Mouse (Mus musculus) lung, postnatal 25 days (tissue): ENCODE measurements around the gene Trim14.

Experiments
- DNase-seq: peaks from one replicate; pipeline ENCODE4 v3.0.0; 2022; ENCODE audit warnings: low spot score

Gene Trim14

DNA sequence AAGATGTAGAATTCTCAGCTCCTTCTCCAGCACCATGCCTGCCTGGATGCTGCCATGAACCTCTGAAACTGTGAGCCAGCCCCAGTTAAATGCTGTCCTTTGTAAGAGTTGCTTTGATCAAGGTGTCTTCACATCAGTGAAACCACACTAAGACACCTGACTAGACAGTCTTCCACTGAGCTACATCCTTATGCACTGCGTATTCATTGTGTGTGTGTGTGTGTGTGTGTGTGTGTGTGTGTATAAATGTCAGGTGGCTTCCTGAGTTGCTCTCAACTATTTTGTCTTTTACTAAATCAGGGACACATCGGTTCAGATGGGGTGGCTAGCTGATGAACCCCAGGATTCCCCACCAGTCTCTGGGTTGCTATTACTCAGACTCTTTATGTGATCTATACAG, 56.9 kb downstream of the Trim14 start:
- no peak for DNase-seq

DNA sequence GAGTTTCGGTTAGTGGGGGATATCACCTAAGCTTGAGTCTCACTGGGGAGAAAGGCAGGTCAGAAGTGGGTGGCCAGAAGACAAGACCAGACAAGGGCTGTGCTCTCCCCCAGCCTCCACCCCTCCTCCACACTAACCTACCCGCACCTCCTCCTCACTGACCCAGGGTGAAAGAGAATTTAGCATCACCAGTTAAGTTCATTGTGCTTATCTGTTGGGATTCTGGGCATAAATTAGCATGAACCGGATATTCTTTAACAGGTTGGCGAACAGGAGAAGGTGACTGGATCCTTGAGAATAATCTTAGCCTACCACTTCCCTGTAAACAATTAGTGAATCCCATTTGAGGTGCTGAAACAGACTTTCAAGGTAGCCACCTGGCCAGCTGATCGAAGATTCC, 60.8 kb downstream of the Trim14 start:
- DNase-seq, result no peak

DNA sequence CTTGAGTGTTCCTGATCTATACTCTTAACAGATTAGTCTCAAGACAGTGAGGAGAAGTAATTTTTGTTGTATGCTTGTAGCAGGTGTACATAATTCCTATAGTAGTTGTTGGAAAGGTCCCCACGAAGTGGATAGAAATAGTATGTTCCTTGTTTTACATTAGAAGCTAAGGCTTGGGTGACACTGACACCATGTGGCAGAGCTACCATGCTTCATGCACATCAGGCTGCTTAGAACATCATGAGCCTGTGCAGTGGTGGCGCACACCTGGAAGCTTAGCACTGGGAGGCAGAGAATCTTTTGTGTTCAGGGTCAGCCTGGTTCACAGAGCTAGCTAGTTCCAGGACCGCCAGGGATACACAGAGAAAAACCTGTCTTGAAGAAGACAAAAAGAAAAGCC, 70.2 kb downstream of the Trim14 start:
- no peak for DNase-seq

DNA sequence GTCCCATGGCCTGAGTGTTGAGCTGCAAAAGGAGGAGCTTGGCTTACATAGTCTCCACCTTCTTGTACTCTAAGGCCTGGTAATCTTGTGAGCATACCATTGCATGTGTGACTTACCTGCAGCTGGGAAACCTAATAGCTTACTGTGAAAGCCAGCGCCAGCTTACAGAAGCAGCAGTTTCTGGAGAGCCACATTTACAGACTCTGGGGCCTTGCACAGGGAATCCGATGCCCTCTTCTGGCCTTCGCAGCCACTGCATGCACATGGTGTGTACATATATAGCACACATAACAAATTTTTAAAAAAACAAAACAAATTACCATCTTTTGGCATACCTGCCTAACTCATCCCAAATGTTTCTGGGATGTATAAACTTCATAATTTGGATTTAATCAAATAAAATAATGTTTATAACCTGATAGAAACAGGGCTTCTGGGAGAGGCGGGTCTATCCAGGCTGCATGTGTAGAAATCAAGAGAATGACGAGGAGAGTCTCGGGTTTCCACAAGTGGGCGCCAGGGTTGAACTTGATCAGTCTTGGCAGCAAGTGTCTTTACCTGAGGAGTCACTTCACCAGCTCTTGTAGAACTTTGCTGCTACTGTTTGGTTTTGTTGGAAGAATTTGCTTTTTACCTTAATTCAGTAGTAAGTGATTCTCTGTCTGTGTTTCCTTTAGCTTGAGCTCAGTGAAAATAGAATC, 72.7 kb downstream of the Trim14 start:
- DNase-seq, result no peak

DNA sequence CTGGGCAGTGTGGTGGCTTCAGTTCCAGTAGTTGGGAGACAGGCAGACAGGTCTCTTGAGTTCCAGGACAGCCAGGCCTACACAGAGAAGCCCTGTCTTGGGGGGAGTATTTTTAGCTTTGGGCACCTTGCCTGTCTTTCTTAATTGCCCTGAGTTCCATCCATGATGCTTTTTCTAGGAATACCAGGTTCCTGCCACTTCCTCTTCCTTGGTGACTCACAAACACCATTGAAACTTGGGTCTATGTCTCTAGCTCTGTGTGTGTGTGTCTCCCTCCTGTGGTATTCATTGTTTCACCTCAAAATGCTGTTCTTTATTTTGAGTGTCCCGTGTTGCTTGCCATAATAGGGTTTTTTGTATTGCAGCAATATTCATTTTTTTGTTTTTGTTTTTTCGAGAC, 77.5 kb downstream of the Trim14 start:
- no peak for DNase-seq

DNA sequence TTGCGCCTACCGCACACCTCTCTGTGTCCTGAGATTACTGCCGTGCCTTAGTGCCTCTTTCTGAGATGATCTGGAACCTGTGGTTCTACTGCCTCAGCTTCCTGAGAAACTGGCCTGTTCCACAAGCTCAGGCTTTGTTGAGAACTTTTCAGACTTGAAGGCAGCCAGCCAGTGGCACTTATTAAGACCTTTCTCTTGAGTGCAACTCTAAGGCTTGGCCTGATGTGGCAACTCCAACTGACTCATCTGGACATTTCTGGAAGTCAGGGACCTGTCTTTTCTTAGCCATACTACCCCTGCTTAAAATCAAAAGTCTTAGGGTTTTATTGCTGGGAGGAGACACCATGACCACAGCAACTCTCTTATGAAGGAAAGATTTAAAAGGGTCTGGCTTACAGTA, 78.8 kb downstream of the Trim14 start:
- no peak for DNase-seq

DNA sequence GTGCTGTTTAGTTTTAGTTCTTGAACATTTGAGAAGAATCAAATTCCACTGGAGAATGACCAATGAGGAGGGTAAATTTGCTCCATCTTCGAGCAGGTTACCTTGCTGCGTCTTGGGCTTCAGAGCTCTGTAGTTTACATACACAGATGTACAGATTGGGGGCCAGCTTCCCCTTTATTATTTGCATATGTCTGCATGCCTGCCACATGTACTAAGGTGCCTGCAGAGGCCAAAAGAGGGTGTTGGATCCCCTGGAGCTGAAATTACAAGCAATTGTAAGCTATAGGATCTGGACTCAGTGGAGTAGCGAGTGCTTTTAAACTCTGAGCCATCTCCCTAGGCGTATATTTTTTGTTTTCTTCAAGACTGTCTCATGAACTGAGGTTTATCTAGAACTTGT, 79.2 kb downstream of the Trim14 start:
- no peak for DNase-seq

DNA sequence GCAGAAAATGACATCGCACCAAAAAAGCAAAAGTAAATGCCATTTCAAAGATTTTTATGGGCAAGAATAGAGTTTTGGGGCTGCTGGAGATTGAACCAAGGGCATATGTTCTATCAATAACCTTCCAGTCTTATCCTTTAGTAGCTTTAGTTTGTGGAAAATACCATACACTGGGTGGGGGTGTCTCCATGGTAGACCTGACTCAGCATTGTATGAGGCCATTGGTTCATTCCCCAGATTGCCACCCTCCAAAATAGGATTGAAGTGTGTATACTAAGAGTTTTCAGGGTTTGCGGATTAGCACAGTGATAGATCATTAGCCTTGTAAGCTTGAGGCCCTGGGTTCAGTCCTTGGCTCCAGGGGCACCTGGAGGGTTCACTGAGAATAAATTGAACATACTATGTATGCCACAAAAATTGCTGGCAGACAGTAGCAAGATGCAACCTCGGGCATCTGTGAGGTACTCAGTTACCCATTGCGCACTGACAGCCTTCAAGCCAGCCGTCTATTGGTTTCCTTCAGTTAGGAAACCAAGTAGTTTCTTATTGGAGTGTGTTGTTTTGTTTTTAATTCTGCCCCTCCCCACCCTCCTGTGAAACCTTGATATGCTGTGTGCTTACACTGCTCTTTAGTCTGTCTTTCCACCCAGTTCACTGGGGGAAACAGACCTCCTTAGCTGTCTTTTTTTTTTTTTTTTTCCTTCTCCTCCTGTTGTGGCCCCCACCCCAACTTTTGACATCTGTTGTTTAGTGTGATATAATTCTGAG, 81.7 kb downstream of the Trim14 start:
- no peak for DNase-seq

DNA sequence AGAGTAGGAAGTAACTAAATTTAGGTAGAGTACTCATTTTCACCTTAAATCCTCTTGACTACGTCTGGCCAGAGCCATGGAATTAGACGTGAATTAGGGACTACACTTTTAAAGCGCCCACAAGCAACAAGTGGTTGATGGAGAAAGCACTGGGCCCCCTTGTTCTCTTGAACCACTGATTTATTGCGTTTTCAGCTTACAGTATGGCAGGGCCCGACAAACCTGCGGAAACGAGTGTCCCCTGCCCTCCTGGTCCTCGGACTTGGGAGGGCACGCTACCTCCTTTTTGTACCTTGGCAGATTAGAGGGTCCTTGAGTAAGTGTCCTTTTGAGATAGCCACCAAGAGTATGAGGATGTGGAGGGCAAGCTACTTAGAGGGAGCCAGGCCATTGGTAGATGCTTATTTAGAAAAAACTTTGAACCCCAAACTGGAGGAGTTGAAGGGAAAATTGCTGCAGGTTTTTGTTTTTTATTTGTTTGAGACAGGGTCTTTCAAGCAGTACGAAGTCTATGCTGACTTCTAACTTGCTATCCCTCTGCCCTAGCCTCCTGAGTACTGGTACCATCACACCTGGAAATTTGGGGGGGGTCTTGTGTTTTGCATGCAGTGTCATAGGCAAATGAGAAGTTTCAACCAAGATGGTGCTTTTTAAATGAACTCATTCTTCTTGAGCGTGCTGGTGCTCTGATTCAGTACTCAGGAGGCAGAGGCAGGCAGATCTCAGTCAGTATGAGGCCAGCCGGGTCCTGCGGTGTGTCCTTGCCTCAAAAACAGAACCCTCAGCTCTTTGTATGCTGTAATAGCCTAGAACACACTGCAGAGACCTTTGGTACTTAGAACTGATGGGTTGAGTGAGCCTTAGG, 82.9 kb downstream of the Trim14 start:
- DNase-seq, result no peak

DNA sequence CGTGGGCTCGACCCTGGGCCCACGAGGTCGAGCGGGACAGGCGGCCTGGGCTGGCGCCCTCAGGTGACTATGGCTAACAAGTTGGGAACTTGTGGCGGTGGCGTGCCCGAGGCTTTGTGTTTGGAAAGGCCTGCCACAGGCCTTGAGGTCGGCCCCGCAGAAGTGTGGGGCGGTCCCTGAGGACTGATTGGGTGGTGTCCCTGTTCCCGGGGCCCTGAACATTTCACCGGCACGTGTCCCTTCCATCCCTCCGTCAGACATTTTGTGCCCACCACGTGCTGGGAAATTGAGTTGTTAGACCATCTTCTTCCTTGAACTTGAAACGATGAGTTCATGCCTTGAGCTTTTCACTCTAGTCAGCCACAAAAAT, 83.5 kb downstream of the Trim14 start:
- DNase-seq, result peak; percentile 68

DNA sequence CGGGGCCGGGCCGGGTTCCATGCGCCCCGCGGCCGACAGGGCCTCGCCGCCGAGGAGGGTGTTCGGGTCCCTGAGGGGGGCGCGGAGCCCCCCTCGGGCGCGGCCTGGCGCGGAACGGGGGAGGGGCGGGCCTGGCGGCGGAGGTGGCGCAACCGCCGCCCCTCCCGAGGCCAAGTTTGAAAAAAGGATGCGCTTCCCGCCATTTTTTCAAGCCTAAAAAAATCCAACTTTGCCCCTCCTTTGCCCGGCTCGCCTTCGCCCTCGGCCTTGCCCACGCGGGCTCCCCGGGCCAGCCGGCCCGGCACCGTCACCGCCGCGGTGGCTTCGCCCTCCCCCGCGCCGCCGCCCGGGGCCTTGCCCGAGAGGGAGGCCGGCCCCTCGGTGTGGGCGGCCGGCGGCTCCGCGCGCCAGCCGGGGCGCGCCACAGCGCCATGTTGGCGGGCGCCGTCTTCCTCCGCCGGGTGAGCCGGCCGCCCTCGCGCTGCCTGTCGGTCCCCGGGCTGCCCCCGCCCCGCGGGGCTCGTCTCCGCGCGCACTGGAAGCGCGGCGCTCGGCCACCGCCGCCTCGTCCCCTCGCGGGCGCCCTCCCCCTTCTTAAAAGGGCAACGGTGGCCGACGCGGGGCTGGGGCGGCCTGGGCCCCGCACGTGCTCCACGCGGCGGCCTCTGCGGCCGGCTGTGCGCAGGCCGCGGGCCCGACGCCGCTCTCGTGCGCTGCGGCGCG, 84.0 kb downstream of the Trim14 start:
- peak; percentile 73 for DNase-seq

DNA sequence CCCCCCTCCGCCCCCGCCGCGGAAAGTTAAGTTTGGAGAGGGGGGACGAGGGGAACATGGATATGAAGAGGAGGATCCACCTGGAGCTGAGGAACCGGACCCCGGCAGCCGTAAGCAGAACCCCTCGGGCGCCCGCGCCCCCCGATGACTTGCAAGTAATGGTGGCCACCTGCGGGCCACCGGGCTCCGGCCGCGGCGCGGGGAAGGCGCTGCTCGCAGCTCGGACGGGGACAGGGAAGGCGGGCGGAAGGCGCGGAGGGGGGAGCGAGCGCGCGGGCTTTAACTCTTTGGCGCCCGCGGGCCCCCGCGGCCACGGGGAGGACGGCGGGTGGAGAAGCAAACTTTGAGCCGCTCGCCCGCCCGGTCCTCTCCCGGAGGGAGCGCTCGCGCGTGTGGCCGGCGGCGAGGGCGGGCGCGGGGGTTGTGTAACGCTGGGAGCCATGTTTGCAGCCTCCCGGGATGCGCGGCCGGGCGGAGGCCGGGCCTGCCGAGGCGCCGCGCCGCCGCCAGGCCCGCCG, 84.6 kb downstream of the Trim14 start:
- DNase-seq, result peak; percentile 53

DNA sequence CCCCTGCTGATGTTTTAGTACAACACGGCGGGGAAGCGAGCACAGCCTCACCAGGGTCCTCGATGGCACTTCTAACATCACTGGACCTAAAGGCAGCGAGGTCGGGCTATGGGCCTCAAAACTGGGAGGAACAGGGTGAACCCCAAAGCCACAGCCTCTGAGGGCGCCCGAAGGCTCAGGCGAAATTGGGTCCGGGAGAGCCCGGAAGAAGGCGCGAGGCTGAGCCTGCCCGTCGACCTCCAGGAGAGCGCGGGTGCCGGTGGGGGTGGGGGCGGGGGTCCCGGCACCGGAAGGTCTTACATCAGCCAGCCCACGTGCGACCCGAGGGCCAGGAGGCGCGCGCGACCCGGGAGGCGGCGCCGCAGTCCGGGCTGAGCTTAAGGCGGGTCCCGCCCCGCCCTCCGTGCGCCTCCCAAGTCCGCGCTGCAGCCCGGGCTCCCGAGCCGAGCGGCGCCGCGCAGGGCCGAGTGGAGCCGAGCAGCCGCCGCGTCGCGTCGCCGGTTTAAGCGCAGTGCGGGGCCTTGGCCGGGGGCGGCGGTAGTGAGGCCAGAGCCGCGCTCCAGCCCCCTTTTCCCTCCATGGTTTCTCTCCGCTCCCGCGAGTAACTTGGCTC, 85.3 kb downstream of the Trim14 start, which contains the start of gene Anp32b:
TSS of gene Anp32b (plus strand) at position 384 of the 613 bp plus-strand sequence.
- peak; percentile 93 for DNase-seq

DNA sequence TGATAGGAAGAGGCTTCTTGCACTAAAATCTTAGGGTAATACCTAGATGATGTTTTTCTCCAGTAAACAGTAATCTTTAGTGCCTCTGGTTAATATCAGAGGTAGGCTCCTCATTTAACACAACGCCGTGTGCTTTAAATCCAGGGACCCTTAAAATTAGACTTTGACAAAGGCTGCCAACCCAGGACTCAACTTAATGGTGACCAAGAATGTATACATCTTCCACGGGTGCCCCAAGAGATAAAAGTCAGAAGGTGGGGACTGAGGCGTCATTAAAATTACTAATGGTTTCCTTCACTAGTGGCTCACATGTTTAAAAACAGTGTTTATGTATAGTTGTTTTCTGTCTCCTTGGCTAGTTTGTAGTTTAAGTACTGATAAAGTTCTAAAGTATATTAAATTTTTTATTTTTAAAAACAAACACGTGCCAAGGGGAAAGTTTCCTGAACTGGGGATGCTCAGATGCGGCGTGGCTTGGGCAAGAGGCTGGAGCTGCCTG, 85.9 kb downstream of the Trim14 start:
- DNase-seq, result no peak

DNA sequence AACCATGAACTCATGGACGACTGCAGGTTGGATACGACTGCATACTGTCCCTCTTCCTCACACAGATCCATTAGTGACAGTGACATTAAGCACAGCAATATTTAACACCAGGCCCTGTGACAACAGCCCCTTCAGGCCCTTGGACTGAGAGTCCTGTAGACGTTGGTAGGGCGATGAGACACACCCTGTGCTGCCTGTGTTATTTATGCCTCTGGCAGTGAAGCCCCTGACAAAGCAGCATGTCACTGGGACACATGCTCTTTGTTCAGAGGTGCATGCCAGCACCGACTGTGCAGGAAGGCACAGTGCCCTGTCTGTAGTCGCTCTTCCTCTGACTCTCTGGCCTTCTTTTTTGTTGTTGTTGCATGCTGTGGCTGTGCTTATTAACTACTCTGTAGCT, 87.1 kb downstream of the Trim14 start:
- DNase-seq, result no peak

DNA sequence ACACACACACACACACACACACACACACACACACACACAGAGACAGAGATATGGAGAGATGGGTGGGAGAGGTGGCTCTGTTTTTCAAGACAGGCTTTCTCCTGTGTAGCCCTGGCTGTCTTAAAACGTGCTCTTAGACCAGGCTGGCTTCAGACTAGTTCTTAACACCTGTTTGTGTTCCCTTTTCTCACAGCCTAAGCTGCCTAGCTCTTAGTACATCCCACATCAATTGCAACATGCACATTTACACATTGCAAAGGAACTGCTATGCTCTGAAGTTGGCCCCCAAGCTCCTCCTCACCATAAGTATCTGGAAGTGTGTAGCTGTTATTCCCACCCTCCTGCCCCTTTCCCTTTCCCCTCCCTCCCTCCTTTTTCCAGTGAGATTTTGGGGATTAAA, 88.5 kb downstream of the Trim14 start:
- DNase-seq, result no peak

DNA sequence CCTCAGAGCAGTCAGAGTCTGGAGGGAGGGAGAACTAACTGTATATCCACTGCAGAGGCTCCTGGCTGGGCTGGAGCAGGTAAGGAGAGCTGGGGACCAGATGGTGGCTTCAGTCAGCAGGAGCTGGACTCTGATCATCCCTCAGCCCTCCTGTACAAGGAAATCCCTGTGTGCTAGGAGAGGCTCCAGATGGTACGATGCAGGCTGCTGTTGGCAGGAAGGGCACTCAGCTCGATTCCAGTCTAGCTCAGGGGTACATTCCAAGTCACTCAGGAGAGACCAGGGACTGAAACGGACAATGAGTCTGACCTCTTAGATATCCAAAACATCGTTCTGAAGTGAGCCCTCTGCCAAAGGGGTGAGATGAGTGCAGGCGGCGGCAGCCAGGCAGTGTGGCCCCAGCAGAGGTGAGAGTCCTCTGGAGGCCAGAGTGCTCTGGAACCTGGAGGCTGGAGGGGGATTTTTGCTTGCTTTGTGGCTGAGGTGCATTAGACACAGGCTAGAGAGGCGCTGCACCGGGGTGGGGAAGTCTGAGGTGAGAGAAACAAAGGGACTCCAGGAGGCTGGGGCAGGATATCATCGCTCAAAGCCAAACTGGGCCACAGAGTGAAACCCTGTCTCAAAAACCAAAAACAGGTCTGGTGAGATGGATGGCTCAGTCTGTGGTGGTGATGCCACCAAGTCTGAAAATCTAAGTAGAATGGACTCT, 90.5 kb downstream of the Trim14 start:
- DNase-seq, result no peak
